Mouse (Mus musculus): Measurements from ENCODE around the gene Trim27. TPM values are rescaled to one million over a fixed set of nuclear protein-coding genes. Genes with fewer than 3 reads are reported as not detected.

The Trim27 gene
- polyA plus RNA-seq, 1 experiment from 2014 or later, result 59.3 TPM

DNA sequence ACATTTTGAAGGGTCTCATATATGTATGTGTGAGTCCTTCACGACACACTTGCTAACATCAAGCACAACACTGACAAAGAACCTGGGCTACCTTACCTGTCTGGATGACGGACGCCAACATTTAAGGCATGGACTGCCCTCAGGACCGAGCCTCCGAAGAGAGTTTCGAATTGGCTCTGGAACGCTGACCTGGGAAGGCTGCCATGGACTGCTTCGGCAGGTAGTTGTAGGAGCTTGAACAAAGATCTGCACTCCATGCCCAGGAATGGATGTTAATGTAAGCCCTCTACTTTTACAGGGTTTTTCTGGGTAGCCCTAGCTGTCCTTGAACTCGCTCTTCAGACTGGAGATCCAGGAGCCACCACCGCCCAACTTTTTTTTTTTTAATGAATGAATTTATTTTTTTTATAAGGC, 44.0 kb downstream of the Trim27 start:
- Histone ChIP-seq H3K9me3 (replicated peaks) (no peaks in the 10 kb centered on the region), H3K36me3 (replicated peaks) (no peaks in the 10 kb centered on the region), H3K27ac (replicated peaks) (no peak overlapping the region), H3K4me1 (replicated peaks) (peaks cover 19% of the 10 kb centered on the region), H3K9ac (peak overlapping the region; percentile 53), H3K4me2 (peak overlapping the region; percentile 86), H3K27me3 (peaks cover 15% of the 10 kb centered on the region; the same call in 1 of the 2 replicates), H3K4me3 (replicated peaks) (peak overlapping the region; percentile 63)
- ATAC-seq (ENCODE audit: insufficient read depth), result no peak
- WGBS (ENCODE audit: insufficient replicate concordance), result 2% methylated on average over 10 of the region's 10 CpGs

DNA sequence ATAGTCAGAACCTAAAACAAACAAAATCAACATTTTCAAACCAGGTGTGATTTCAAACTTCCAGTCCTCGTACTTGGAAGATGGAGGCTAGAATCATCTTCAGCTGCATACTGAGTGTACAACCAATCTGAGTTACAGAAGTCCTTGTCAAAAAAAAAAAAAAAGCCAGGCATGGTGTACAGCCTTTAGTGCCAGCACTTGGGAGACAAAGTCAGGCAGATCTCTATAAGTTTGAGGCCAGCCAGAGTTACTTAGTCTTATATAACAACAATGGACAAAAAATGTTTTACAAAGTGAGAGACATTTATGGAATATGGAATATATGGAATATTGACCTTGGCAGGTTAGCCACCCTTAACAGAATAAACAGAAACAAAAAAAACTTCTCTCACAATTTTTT, 45.1 kb downstream of the Trim27 start:
- no peak for ATAC-seq (ENCODE audit: insufficient read depth)
- Histone ChIP-seq H3K27me3 (peaks cover 12% of the 10 kb centered on the region; the same call in 1 of the 2 replicates), H3K9ac (no peak overlapping the region), H3K36me3 (replicated peaks) (no peaks in the 10 kb centered on the region), H3K27ac (replicated peaks) (no peak overlapping the region), H3K4me2 (no peak overlapping the region), H3K9me3 (replicated peaks) (no peaks in the 10 kb centered on the region), H3K4me3 (replicated peaks) (no peak overlapping the region), H3K4me1 (replicated peaks) (peaks cover 19% of the 10 kb centered on the region)
- WGBS (ENCODE audit: insufficient replicate concordance), result 62% methylated on average over 1 of the region's 1 CpGs

DNA sequence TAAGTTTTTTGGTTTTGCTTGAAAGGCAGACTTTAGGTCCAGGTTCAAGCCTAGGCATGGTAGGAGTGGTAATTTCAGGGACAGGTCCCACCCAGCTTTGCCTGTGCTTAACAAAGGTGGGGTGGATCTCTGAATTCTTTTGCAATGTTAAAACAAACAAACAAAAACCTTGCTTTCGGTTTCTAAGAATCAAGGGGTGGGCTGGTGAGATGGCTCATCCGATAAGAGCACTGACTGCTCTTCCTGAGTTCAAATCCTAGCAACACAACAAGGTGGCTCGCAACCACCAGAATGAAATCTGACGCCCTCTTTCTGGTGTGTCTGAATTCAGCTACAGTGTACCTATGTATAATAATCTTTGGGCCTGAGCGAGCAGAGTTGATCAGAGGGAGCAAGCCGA, 46.0 kb downstream of the Trim27 start:
- WGBS (ENCODE audit: insufficient replicate concordance), result 49% methylated on average over 6 of the region's 6 CpGs
- Histone ChIP-seq H3K9ac (no peak overlapping the region), H3K36me3 (replicated peaks) (no peaks in the 10 kb centered on the region)

DNA sequence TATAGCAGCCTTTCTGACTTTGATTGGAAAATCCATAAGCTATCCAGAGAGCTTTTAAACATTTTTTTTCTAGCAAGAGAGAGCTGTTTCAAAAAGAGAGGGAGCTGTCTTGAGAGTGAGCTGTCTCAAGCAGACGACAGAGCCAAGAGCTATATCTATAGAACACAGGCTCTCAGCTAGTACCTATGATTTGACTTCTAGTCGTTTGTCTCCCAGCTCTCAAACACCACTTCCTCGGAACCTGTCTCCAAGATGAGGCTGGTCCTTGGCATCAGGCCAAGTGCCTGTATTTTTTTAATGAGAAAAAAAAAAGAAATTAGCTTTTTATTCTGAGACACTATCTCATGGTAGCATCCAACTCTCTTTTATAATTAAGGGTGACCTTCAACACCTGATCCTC, 46.8 kb downstream of the Trim27 start:
- Histone ChIP-seq H3K4me1 (replicated peaks) (peaks cover 19% of the 10 kb centered on the region), H3K36me3 (replicated peaks) (no peaks in the 10 kb centered on the region), H3K9ac (no peak overlapping the region), H3K4me3 (replicated peaks) (no peak overlapping the region), H3K27me3 (0 out of 2 replicates have a peak, but pooled peaks cover 2% of the 10 kb centered on the region), H3K9me3 (replicated peaks) (no peaks in the 10 kb centered on the region), H3K27ac (replicated peaks) (no peak overlapping the region), H3K4me2 (no peak overlapping the region)
- 46% methylated on average over 3 of the region's 3 CpGs for WGBS (ENCODE audit: insufficient replicate concordance)
- no peak for ATAC-seq (ENCODE audit: insufficient read depth)

More for the DNA sequence above, 46.0 kb downstream of the Trim27 start:
- Histone ChIP-seq H3K4me1 (replicated peaks) (peaks cover 19% of the 10 kb centered on the region), H3K9me3 (replicated peaks) (no peaks in the 10 kb centered on the region), H3K27ac (replicated peaks) (no peak overlapping the region), H3K27me3 (0 out of 2 replicates have a peak, but pooled peaks cover 8% of the 10 kb centered on the region), H3K4me3 (replicated peaks) (no peak overlapping the region), H3K4me2 (no peak overlapping the region)
- no peak for ATAC-seq (ENCODE audit: insufficient read depth)

DNA sequence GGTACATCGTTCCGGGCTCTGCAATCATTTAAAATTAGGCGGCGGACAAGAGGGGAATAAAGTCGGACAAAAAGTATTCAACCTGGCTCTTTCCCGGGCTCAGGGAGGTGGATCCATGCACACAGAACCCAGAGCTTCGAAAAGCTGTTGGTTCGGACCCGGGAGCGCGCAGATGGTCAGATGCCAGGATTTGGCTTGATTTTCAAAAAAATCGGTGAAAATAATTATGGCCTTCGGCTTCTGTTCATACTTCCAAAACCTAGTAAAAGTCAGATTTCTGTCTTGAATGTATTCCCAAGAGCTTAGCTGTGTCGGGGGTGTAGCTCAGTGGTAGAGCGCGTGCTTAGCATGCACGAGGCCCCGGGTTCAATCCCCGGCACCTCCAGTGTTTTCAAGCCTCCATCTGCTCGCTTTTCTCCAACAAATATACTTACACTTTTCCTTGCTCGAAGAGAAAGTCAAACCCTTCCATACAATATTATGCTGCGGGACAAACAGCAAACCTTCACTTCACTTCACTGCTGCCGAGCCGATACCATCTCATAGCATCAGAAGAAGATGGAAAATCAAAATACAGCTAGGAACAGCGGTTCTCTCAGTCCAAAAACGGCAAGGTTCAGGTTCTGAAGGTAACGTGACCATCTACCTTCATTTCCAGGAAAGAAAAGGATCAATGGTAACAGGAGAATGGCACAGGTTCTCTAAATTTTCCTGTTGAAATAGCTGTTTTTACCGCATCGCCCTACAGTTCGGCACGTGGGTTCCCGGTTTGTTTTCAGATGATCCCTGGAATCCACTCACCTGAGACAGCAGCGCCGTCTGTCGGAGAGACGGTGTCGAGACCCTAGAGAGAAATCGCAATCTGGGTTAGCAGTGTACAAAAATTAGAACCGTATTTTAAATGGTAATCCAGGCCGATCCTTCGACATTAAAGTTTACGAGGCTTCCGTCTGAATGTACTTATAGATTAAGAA, 54.8 kb downstream of the Trim27 start:
- peak; percentile 95 for ATAC-seq (ENCODE audit: insufficient read depth)
- peak overlapping the region; percentile 38; the same call in 1 of the 2 replicates for H3K27ac ChIP-seq (replicated peaks)
- WGBS (ENCODE audit: insufficient replicate concordance), result under 1% methylated on average over 43 of the region's 43 CpGs
- H3K4me2 ChIP-seq, result peak overlapping the region; percentile 81
- H3K27me3 ChIP-seq, result no peaks in the 10 kb centered on the region
- H3K4me3 ChIP-seq (replicated peaks), result peak overlapping the region; percentile 63
- H3K9ac ChIP-seq, result peak overlapping the region; percentile 49; the same call in 1 of the 2 replicates
- peaks cover 15% of the 10 kb centered on the region for H3K4me1 ChIP-seq (replicated peaks)
- H3K9me3 ChIP-seq (replicated peaks), result peaks cover 8% of the 10 kb centered on the region; the same call in 1 of the 2 replicates
- H3K36me3 ChIP-seq (replicated peaks), result no peaks in the 10 kb centered on the region

DNA sequence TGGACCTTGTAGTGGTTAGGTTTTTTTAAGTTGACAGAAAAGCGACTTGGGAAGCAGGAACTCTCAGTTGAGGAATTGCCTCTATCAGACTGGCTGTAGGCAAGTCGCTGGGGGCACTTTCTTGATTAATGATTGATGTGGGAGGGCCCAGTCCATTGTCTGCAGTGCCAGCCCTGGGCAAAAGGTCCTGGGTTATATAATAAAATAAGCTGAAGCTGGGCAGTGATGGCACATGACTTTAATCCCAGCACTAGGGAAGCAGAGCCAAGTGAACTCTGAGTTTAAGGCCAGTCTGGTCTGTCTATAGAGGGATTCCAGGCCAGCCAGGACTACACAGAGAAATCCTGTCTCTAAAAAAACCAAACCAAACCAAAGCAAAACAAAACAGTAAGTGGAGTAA, 57.5 kb downstream of the Trim27 start:
- Histone ChIP-seq H3K4me2 (no peak overlapping the region), H3K27ac (replicated peaks) (no peak overlapping the region), H3K9ac (no peak overlapping the region), H3K4me3 (replicated peaks) (no peak overlapping the region), H3K4me1 (replicated peaks) (peaks cover 15% of the 10 kb centered on the region), H3K9me3 (replicated peaks) (peaks cover 9% of the 10 kb centered on the region; the same call in 1 of the 2 replicates), H3K27me3 (no peaks in the 10 kb centered on the region), H3K36me3 (replicated peaks) (no peaks in the 10 kb centered on the region)
- 51% methylated on average over 2 of the region's 2 CpGs for WGBS (ENCODE audit: insufficient replicate concordance)
- no peak for ATAC-seq (ENCODE audit: insufficient read depth)

DNA sequence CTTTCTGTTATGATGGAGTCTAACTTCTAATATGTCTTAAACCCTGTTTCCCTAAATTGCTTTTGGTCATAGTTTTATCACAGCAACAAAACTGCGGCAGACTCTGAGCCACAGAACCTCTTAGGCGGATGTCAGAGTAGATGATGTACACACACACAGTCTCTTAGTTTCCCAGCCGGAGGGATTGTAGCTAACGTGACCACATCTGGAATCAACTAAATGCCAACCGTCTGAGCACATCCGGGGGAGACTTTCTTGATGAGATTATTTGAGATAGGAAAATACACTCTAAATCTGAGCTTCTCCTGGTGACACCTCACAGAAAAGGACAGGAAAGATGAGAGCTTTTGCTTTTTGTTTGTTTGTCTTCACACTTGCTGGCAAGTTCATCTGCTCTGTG, 57.9 kb downstream of the Trim27 start:
- no peak overlapping the region for H3K4me2 ChIP-seq
- WGBS (ENCODE audit: insufficient replicate concordance), result 76% methylated on average over 6 of the region's 6 CpGs
- no peak overlapping the region for H3K9ac ChIP-seq

DNA sequence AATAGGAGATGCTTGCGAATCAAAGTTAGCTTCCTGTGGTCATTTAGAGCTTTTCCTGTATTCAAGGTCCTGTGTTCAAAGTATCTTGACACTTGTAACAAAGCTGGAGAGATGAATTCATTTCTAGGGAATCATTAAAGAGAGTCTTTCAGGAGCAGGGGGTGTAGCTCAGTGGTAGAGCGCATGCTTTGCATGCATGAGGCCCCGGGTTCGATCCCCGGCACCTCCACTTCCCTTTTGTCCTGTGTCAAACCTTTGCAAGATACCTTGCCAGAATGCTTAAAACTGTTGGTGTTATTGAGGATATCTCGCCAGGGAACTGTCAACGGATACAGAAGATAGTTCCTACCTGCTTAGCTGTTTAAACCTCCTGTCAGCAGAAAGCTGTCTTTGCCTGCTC, 61.5 kb downstream of the Trim27 start:
- Histone ChIP-seq H3K27me3 (peaks cover 17% of the 10 kb centered on the region), H3K9ac (no peak overlapping the region), H3K4me3 (replicated peaks) (no peak overlapping the region), H3K27ac (replicated peaks) (no peak overlapping the region), H3K4me1 (replicated peaks) (peaks cover 13% of the 10 kb centered on the region), H3K36me3 (replicated peaks) (no peaks in the 10 kb centered on the region), H3K4me2 (no peak overlapping the region), H3K9me3 (replicated peaks) (peaks cover 9% of the 10 kb centered on the region; the same call in 1 of the 2 replicates)
- ATAC-seq (ENCODE audit: insufficient read depth), result peak; percentile 73
- 4% methylated on average over 7 of the region's 7 CpGs for WGBS (ENCODE audit: insufficient replicate concordance)

More for the DNA sequence above, 57.9 kb downstream of the Trim27 start:
- ATAC-seq (ENCODE audit: insufficient read depth), result no peak
- H3K36me3 ChIP-seq (replicated peaks), result no peaks in the 10 kb centered on the region
- no peaks in the 10 kb centered on the region for H3K27me3 ChIP-seq
- no peak overlapping the region for H3K4me3 ChIP-seq (replicated peaks)
- peaks cover 9% of the 10 kb centered on the region; the same call in 1 of the 2 replicates for H3K9me3 ChIP-seq (replicated peaks)
- no peak overlapping the region for H3K27ac ChIP-seq (replicated peaks)
- peaks cover 15% of the 10 kb centered on the region for H3K4me1 ChIP-seq (replicated peaks)

DNA sequence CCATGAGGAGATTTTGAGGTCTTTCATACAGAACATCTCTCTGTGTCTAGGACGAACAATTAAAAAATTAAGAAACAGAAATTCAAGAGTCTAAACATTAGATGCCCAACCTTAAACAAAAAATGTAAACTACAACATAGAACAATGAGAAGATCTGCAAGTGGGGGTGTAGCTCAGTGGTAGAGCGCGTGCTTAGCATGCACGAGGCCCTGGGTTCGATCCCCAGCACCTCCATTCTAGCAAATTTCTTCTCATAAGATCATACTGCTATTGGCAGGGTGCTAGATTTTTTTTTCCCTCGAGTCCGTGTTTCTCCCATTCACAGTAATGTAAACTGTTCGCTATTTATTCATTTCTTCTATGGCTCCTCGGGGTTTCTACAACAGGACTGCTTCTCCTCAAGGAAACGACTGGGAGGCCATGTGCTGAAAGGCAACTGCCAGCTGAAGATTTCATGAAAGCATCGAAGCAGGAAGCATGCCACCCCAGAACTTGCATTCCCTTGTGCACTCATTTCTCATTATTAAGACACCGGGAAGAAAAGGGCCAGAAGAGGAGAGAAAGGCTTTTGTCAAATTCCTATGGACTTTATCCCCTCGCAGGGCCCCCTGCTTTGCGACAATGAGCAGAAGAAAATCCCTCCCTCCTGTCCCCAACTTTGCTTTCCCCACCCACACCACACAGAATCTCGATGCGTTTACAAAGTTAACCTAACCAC, 63.3 kb downstream of the Trim27 start:
- 5% methylated on average over 16 of the region's 16 CpGs for WGBS (ENCODE audit: insufficient replicate concordance)
- H3K4me2 ChIP-seq, result peak overlapping the region; percentile 61
- no peak for ATAC-seq (ENCODE audit: insufficient read depth)
- H3K27ac ChIP-seq (replicated peaks), result no peak overlapping the region
- H3K9ac ChIP-seq, result peak overlapping the region; percentile 11; the same call in 1 of the 2 replicates
- peak overlapping the region; percentile 36 for H3K4me3 ChIP-seq (replicated peaks)
- peaks cover 17% of the 10 kb centered on the region for H3K27me3 ChIP-seq
- peaks cover 13% of the 10 kb centered on the region for H3K4me1 ChIP-seq (replicated peaks)
- H3K36me3 ChIP-seq (replicated peaks), result no peaks in the 10 kb centered on the region
- H3K9me3 ChIP-seq (replicated peaks), result peaks cover 9% of the 10 kb centered on the region; the same call in 1 of the 2 replicates

DNA sequence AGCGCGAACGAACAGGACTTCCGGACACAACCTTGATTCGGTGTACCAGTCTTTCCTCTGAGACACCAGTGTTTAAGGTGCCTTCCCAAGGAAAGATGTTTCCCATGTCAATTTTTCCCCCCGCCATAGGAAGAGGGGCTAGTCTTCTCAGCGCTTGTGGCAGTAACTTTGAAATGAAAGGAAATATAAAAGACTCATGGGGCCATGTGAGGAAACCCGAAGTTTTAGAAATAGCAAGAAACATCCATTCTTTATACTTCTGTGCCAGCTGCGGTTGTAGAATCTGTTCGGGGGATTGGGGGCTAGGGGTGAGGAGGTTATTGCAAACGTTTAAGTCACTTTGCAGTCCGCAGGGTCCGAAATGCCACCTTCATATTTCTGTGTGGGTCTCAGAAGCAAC, 64.0 kb downstream of the Trim27 start:
- Histone ChIP-seq H3K4me3 (replicated peaks) (peak overlapping the region; percentile 36), H3K27me3 (peaks cover 17% of the 10 kb centered on the region), H3K9me3 (replicated peaks) (peaks cover 9% of the 10 kb centered on the region; the same call in 1 of the 2 replicates), H3K36me3 (replicated peaks) (no peaks in the 10 kb centered on the region), H3K4me1 (replicated peaks) (peaks cover 13% of the 10 kb centered on the region), H3K4me2 (peak overlapping the region; percentile 61), H3K27ac (replicated peaks) (no peak overlapping the region), H3K9ac (no peak overlapping the region)
- 10% methylated on average over 13 of the region's 13 CpGs for WGBS (ENCODE audit: insufficient replicate concordance)
- ATAC-seq (ENCODE audit: insufficient read depth), result no peak

DNA sequence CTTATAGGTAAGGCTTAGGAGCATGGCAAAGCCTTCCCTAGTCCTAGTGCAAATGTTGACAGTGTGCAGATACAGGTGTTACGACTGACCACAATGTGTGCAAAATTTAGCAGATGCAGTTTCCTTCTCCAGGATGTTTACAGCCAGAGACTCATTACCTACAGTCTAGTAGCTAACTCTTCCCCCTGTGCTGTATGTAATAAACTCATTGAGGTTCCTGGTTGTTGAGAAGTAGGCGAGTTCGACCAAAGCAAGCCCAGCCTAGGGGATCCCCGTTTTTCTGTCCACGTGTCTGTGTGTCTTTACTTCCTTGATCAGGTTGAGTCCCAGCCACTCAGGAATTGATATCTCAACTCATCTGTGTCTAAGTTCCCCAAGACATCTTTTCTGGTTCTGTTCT, 64.8 kb downstream of the Trim27 start:
- peak overlapping the region; percentile 61; the same call in 1 of the 2 replicates for H3K4me2 ChIP-seq
- ATAC-seq (ENCODE audit: insufficient read depth), result no peak
- H3K9ac ChIP-seq, result no peak overlapping the region
- peaks cover 17% of the 10 kb centered on the region for H3K27me3 ChIP-seq
- 57% methylated on average over 5 of the region's 5 CpGs for WGBS (ENCODE audit: insufficient replicate concordance)
- H3K9me3 ChIP-seq (replicated peaks), result 0 out of 2 replicates have a peak, but pooled peaks cover under 1% of the 10 kb centered on the region
- H3K4me3 ChIP-seq (replicated peaks), result no peak overlapping the region
- H3K27ac ChIP-seq (replicated peaks), result no peak overlapping the region
- H3K36me3 ChIP-seq (replicated peaks), result no peaks in the 10 kb centered on the region
- H3K4me1 ChIP-seq (replicated peaks), result peaks cover 13% of the 10 kb centered on the region

Data from liver, embryonic 15.5 days (tissue).